Mouse (Mus musculus) urinary bladder, postnatal 25 days (tissue): Measurements from ENCODE around the gene Ctf2.
A peak's percentile ranks its signal among the peaks of the same experiment; 100 is the strongest.

Experiments
- DNase-seq: peaks from one replicate; pipeline ENCODE4 v3.0.0; 2022; ENCODE audit warnings: low spot score

Ctf2 gene

GRCm38 (mm10) chr7:127760478-127760877 is 28.5 kb upstream of the Ctf2 start:
- DNase-seq: no peak

- DNase-seq: no peak
Measured at GRCm38 (mm10) chr7:127759716-127760115, 27.8 kb upstream of the Ctf2 start.

- no peak for DNase-seq
Measured at GRCm38 (mm10) chr7:127753741-127754140, 21.8 kb upstream of the Ctf2 start.

- no peak for DNase-seq
Measured at GRCm38 (mm10) chr7:127753158-127753557, 21.2 kb upstream of the Ctf2 start.

GRCm38 (mm10) chr7:127752069-127752468 is 20.1 kb upstream of the Ctf2 start:
- no peak for DNase-seq

GRCm38 (mm10) chr7:127751619-127752018 is 19.7 kb upstream of the Ctf2 start:
- no peak for DNase-seq

GRCm38 (mm10) chr7:127750131-127751127 is 18.5 kb upstream of the Ctf2 start:
- no peak for DNase-seq

GRCm38 (mm10) chr7:127748235-127748560 is 16.2 kb upstream of the Ctf2 start:
- DNase-seq: no peak

- DNase-seq: no peak
Measured at GRCm38 (mm10) chr7:127747559-127748234, 15.7 kb upstream of the Ctf2 start.

GRCm38 (mm10) chr7:127746494-127747491 is 14.8 kb upstream of the Ctf2 start:
- DNase-seq: no peak

- peak; percentile 82 for DNase-seq
Measured at GRCm38 (mm10) chr7:127745652-127746493, 13.9 kb upstream of the Ctf2 start.

GRCm38 (mm10) chr7:127745251-127745651 is 13.3 kb upstream of the Ctf2 start:
- DNase-seq: peak; percentile 71

GRCm38 (mm10) chr7:127744366-127745045 is 12.5 kb upstream of the Ctf2 start, which contains the start of gene Fbxl19:
Gene Fbxl19 (plus strand): TSS chr7:127744543.
- peak; percentile 68 for DNase-seq

GRCm38 (mm10) chr7:127730170-127730569 is 1.8 kb downstream of the Ctf2 start:
- no peak for DNase-seq

- DNase-seq: no peak
Measured at GRCm38 (mm10) chr7:127727898-127728297, 4.1 kb downstream of the Ctf2 start.

GRCm38 (mm10) chr7:127725924-127726323 is 6.0 kb downstream of the Ctf2 start:
- DNase-seq: no peak

GRCm38 (mm10) chr7:127725490-127725889 is 6.5 kb downstream of the Ctf2 start:
- DNase-seq: no peak

- no peak for DNase-seq
Measured at GRCm38 (mm10) chr7:127719258-127719657, 12.7 kb downstream of the Ctf2 start.

- DNase-seq: no peak
Measured at GRCm38 (mm10) chr7:127718339-127718738, 13.6 kb downstream of the Ctf2 start.

- peak; percentile 70 for DNase-seq
Measured at GRCm38 (mm10) chr7:127716992-127717391, 15.0 kb downstream of the Ctf2 start.
